Mouse (Mus musculus) embryonic fibroblast, embryonic 13.5 days (primary cell): ENCODE data around the gene Hdac11.

Experiments
- CTCF ChIP-seq: IDR thresholded peaks from 2 replicates; pipeline ENCODE4 v1.5.1; 2011; ENCODE audit warnings: mild to moderate bottlenecking, control low read depth, low read length, moderate library complexity, borderline replicate concordance; ENCODE audit not compliant: insufficient read depth
- POLR2A ChIP-seq: IDR thresholded peaks from 2 replicates; pipeline ENCODE4 v1.6.1; 2011; ENCODE audit warnings: low read depth, mild to moderate bottlenecking, control low read depth, low read length, moderate library complexity

DNA sequence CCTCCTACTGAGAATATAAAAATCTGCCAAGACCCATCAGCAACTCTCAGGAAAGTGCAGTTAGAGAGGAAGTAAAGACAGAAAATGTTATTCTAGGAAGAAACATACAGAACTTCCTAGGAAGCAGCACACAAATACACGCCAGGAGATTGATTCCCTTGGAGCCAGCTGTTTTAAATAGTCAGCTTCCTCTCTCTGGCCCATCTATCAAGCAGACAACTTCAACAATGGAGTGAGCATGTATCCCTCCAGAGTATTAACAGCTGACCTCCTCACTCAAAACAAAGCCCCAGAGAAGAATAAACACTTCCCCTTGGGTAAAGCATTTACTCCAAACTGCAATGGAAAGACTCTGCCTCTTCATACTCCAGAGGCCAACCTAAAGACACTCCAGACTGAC is 41.3 kb upstream of the Hdac11 start:
- TF ChIP-seq POLR2A: no peak
- TF ChIP-seq CTCF: no peak
